In the genomic region with DNA sequence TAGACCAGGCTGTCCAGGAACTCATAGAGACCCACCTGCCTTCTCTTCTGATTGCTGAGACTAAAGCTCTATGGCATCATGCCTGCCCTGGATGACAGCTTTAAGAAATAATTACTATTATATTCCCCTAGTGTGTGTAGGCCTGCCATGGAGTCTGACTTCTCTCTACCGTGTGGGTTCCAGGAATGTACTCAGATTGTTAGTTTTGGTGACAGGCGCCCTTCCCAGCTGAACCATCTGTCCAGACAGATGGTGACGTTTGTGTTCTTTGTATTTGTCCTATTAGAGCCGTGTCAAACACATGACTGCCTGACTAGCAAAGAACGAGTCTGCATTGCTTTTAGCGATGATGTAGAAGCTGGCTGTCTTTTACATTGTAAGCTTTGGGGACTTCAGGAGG, we compare ENCODE assay signal across 13 mouse cellular contexts. TPM values are rescaled to one million over a fixed set of nuclear protein-coding genes. Genes with fewer than 3 reads are reported as not detected.
A peak's percentile ranks its signal among the peaks of the same experiment; 100 is the strongest.
DNase-seq lines count a peak whose midpoint lies in the region; ATAC-seq and TF ChIP-seq lines count a peak whose summit lies in the region.
"Had no signal": no experiment of that assay in that cellular context is flagged by ENCODE, and none has a peak within 500 bp of the region (broad histone marks: within the 10 kb centered on the region; RNA-seq: fewer than 3 reads in every experiment).

No protein-coding gene starts in this region.

- peak; percentile 92 for DNase-seq in brain, embryonic 14.5 days (ENCODE audit: low read depth)
- DNase-seq in cerebellum, adult 11 months = peak; percentile 79
- peak; percentile 60 to 91 for DNase-seq in layer of hippocampus, postnatal 14 days (ENCODE audit: low spot score in 2 of 2)
- no peak for DNase-seq in right cerebral cortex, postnatal 14 days
- no peak for DNase-seq in thymus, postnatal 25 days
- DNase-seq in kidney, adult 11 months = no peak
- DNase-seq: adrenal gland, adult 2 months; lung, postnatal 10 days had no signal

- H3K4me1 ChIP-seq in forebrain, embryonic 16.5 days (replicated peaks; ENCODE audit: control insufficient read depth, insufficient read depth, low read length) = peaks cover 17% of the 10 kb centered on the region
- H3K4me1 ChIP-seq: limb, embryonic 13.5 days had no signal

- no peak overlapping the region for H3K4me3 ChIP-seq in forebrain, embryonic 16.5 days (replicated peaks; ENCODE audit: low read length)
- H3K4me3 ChIP-seq: heart, embryonic 13.5 days; limb, embryonic 13.5 days had no signal

- H3K9me3 ChIP-seq in forebrain, embryonic 16.5 days (ENCODE audit: control insufficient read depth, low read length) = no peaks in the 10 kb centered on the region
- H3K9me3 ChIP-seq: heart, embryonic 13.5 days; limb, embryonic 13.5 days had no signal

- H3K27me3 ChIP-seq in forebrain, embryonic 16.5 days (replicated peaks; ENCODE audit: control insufficient read depth, insufficient read depth, low read length) = no peaks in the 10 kb centered on the region
- H3K27me3 ChIP-seq: heart, embryonic 13.5 days; limb, embryonic 13.5 days had no signal

- TF ChIP-seq POLR2A in brain, embryonic 14.5 days (IDR thresholded peaks at IDR 0.05; ENCODE audit: borderline replicate concordance, extremely low read depth, insufficient read depth, insufficient read length, poor library complexity, severe bottlenecking) = no peak

- H3K9ac ChIP-seq in forebrain, embryonic 16.5 days (replicated peaks; ENCODE audit: low read depth, low read length) = no peak overlapping the region
- H3K9ac ChIP-seq: heart, embryonic 13.5 days; limb, embryonic 13.5 days had no signal

- no peak for TF ChIP-seq CTCF in brain, embryonic 14.5 days (IDR thresholded peaks at IDR 0.05; ENCODE audit: borderline replicate concordance, extremely low read depth, insufficient read depth, insufficient read length)

- H3K36me3 ChIP-seq in forebrain, embryonic 16.5 days (ENCODE audit: control insufficient read depth, insufficient read depth) = peaks cover 13% of the 10 kb centered on the region

- ATAC-seq in forebrain, embryonic 16.5 days = peak; percentile 87
- no peak for ATAC-seq in granulocyte monocyte progenitor cell, adult 5-6 weeks (replicated peaks; ENCODE audit: poor library complexity, severe bottlenecking)

- WGBS in forebrain, embryonic 16.5 days = 19% methylated on average over 6 of the region's 6 CpGs

- H3K4me2 ChIP-seq in forebrain, embryonic 16.5 days (ENCODE audit: low read length) = no peak overlapping the region
- H3K4me2 ChIP-seq: heart, embryonic 13.5 days; limb, embryonic 13.5 days had no signal

- peak overlapping the region; percentile 89 for H3K27ac ChIP-seq in forebrain, embryonic 16.5 days (ENCODE audit: low read length)
- H3K27ac ChIP-seq: kidney, postnatal 0 days; limb, embryonic 13.5 days had no signal

RNA-seq across cellular contexts. Expression of a gene that starts 38.5 kb away (rescaled TPM):
- polyA plus RNA-seq in brain, embryonic 14.5 days (2012; rRNA removed) = 80.9 and 91.5 TPM in 2 replicates
- polyA plus RNA-seq in forebrain, embryonic 16.5 days (2015; fragmentation: Nextera tagmentation; extraction: Ambion mirVana) = 103 and 109 TPM in 2 replicates
- total RNA-seq in layer of hippocampus, postnatal 14 days (2021) = 10 to 100 TPM; 59.5 to 61.9 TPM
- total RNA-seq in granulocyte monocyte progenitor cell, adult 5-6 weeks (2014; fragmentation: Nextera tagmentation) = 72.4 and 76.4 TPM in 2 replicates
- 45.1 and 57.0 TPM in 2 replicates for total RNA-seq in granulocyte monocyte progenitor cell, adult 5-6 weeks (2017)

Comparison
In these comparisons a context has a peak if more than half of its experiments do, and no peak if none do; other contexts are left out.
1. DNase-seq: peak in brain, embryonic 14.5 days (single experiment), cerebellum, adult 11 months (single experiment) and layer of hippocampus, postnatal 14 days (2 of 2); none in right cerebral cortex, postnatal 14 days (single experiment), thymus, postnatal 25 days (single experiment) and kidney, adult 11 months (single experiment).